Mouse (Mus musculus) T-cell, adult 2 months (primary cell): ENCODE results near the gene Sap30l.

Experiments
- DNase-seq: peaks from one replicate; pipeline ENCODE4 v3.0.0; 2022; ENCODE audit warnings: low spot score

Gene Sap30l

DNA sequence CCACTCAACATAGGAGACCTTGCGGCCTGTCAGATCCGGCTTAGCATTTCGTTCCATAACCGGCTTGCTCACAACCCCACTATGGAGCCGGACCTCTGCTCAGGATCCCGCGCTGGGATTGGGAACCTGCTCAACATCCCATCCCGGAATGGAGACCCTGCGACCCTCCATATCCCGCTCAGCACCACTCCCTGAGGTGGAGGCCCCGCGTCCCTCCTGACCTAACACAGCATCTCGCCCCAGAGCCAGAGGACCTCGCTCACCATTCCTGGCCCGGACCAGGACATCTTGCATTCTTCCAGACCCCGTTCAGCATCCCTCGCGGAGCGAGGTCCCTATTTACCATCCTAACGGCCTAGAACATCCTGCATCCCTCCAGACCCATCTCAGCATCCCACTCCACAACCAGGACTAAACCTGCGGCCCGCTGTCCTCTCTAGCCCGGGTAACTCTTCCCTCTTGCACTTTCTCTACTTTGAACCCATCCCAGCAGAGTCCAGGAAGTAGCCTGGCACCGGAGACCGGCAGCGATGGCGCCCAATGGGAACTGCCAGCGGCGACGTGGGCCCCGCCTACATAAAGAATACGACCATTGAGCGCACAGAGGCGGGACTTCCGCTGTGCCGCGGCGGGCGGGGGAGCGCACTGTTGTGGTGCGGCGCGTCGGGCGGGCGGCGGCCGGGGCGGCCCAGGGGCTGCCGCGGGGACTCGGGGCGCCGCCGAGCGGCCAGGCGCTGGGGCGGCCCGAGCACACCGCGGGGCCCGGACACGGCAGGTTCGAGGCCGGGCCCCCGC is at the start of gene Sap30l:
Sap30l (plus strand) TSS at position 667 of the 795 bp plus-strand sequence.
- peak; percentile 96 for DNase-seq

DNA sequence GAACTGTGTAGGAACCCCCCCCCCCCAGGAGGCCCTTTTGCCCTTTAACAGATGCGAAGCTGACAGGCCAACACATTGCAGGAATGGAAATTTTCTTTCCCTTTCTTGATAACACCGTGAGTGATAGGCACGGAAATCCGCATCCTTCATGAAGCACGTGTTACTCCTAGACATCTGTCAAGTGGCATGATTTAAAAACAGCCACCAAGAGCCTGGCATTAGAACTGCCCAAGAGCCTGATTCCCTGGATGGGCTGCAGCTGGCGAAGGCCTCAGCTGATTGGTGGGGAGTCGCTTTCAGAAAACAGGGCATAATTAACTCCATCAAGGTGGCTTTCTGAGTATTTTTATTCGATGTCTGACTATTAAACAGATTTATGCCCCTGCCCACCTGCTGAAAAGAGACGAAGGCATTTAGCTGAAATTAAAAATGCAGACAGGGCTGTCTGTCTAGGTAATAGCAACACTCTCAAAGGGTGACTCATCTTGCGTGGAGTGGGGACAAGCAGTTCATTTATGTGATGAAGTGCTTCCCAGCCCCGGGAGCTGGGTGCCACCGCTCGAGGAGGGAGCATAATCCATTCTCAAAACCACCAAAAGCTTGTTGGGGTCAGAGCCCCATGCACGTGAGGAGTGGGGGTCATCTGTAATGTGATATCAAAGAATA is 47.8 kb upstream of the Sap30l start:
- no peak for DNase-seq

DNA sequence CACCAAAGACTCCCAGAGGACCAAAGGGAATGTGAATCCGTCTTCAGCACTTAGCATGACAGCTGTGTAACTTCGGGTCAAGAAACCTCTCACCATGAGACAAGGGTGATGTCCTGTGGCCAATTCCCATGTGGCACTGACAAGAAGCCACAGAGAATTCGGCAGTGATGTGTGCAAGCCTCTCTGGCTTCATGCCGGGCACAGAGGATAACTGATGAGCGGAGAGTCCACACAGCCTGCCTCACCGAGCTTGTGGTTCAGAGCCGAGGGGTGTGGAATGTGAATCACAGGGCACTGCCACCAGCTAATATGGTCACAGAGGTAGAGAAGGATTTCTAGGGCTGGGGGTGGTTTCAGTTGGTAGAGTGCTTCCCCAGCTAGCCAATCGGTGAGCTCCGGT is 42.8 kb upstream of the Sap30l start:
- DNase-seq = no peak

DNA sequence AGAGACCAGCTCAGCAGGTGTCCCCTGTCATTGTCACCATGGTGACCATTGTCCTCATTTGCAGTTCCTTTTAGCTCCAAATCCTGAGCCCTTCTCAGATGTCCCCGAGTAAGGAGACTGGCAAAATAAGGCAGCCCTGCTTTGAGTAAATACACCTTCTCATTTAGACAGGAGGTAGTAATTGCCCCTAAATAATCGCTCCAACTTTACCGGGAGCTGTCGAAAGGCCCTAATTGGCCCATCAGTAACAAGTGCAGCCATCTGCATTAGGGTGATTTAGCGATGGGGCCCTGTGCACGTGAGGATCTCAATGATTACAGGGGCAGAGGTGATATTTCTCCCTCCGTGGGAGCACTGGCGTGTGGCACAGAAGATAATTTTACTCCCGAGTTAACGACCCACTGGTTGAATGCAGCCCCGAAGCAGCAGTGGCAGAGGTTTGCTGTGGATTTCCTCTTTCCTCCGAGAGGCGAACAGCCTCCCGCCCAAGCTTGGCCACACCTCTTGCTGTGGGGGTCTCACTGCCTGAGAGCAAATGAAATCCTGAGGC is 40.9 kb upstream of the Sap30l start:
- DNase-seq = no peak

DNA sequence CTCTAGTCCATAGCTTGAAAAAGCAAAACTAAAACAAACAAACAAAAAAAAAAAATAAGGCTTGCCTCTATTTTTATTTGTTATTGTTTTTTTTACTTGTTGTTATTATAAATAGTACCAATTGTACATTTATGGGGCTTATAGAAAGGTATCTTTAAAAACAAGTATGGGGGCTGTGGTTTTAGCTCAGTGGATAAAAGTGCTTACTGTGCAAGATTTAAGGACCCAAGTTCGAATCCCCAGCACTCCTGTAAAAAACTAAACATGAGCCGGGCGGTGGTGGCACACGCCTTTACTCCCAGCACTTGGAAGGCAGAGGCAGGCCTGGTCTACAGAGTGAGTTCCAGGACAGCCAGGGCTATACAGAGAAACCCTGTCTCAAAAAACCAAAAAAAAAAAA is 40.1 kb upstream of the Sap30l start:
- DNase-seq = no peak

DNA sequence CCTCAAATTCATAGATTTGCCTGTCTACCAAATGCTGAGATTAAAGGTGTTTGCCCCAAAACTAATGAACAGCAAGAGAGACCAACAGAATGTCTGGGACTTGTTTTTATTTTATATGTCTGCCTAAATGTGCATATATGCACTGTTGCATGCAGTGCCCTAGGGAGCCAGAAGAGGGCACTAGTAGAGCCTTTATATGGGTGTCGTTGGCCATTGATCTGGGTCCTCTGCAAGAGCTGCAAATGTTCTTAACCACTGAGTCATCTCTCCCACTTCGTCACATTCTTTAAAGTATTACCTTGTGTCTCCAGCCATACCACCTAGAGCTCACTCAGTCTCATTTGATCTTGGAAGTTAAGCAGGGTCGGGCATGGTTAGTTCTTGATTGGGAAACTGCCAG is 37.3 kb upstream of the Sap30l start:
- no peak for DNase-seq

DNA sequence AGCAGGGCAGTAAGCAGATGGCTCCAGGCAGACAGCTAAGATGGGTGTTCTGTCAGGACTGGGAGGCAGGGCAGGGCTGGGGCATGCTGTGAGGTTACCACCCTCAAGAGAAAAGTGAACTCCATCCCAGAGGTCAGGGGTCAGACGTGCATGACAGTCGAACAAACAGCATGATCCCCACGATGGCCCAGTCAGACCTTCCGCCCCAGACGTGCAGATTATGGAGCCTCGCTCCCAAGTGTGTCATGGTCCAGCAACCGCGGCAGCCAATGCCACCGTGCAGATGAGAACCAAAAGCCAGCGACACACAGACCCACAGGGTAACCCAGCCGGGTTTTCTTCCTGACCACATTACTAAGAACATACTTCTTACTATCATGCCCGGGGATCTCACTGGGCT is 34.8 kb upstream of the Sap30l start:
- no peak for DNase-seq

DNA sequence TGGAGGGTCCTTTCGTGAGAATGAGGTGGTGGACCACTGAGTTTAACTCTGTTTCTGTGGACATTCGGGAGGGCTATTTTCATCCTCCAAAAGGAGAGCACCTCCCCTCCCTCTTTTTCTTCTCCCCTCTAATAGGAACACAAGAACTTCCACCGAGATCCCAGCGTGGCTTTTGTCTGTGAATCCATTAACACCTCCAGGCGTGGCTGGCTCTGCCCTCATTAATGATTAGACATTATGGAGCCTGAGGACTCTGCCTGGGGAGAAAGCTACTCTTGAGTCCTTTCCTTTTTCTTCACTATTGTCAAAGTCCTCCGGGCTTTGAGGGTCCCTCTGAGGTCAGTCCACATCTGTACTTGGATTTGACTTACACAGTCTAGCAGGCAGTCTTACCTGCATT is 34.3 kb upstream of the Sap30l start:
- DNase-seq = no peak

DNA sequence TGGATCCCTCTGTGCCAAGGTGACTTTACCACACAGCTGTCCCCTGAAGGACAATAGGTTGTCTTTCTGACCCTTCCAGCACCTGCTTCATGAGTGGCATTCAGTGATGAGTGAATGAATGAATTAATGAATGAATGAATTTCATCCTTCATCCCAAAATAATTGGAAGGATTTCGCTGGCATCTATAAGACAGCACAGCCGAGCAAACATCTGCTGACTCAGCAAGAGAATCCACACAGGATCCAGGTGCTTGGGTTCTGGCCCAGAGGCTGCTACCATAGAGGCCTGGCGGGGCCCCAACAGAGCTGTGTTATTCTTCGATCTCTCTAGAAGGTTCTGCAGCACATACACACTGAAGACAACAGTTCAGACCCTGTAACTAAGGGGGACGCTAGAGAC is 30.7 kb upstream of the Sap30l start:
- DNase-seq = no peak

DNA sequence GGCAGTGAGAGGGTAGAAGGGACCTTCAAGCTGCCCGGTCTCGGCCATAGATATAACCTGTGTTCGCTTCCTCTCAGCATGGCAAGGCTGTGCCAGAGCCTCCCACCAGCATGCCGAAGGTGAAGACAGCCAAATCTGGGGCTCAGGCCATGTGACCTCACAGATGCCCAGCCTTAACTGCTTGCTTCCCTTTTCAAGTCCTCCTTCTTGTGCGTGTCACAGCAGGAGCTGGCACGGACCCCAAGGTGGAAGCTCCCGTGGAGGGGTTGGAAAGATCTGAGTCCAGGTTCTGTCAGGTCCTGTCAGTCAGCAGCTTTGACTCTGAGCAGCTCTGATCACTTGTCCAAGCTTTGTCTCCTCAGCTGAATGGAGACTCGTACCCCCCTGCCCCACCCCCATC is 29.8 kb upstream of the Sap30l start:
- DNase-seq = no peak

DNA sequence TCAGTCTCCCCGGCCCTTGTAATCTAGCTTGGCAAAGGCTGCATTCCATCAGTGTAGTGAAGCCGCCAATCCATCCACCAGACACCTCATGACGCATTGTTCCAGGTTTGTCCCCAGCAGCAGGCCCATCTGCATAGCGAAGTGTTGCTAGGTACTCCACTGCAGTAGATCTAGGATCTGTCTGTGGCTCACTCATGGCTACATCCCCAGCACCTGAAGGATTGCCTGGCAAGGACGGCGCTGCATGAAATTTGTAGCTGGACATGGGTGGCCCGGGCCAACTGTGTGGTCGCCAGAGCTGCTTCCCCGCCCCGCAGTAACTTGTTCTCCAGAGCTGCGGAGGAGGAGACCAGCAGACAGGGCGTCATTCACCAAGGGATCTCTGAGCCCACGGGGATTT is 28.0 kb upstream of the Sap30l start:
- no peak for DNase-seq

DNA sequence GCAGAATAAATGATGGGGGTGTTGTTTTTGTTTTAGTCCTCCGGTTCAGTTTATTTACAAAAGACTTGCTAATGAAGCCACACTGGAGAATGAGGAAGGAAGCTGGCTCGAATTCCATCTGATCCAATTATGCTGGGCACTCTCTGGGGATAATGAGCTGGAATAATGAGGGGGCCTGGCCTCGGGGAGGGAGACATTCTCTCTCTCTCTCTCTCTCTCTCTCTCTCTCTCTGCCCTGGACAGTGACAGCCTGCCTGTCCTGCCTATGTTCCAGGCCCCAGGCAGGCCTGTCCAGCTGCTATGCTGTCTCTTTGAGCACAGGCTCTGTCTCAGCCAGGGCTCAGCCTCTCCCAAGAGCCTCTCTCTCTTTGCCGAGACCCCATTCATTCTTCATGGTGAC is 27.5 kb upstream of the Sap30l start:
- DNase-seq = no peak

DNA sequence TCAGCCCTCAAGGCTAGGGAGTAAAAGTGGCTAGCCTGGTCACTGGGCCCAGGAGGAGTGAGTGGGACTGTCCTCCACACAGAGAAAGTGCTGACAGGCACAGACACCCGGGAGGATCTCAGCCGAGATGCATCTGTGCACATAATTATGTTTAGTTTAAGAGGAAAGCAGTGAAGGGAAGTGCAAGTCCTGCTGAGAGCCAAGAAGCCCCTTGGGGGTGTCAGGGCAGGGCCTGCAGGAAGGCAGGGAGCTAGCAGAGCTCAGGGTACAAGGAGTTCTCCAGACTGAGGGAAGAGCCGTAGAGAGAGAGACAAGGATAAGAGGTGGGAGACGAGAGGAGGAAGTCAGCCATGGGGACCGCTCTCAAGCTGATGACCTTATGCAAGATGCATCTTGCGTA is 25.6 kb upstream of the Sap30l start:
- no peak for DNase-seq

DNA sequence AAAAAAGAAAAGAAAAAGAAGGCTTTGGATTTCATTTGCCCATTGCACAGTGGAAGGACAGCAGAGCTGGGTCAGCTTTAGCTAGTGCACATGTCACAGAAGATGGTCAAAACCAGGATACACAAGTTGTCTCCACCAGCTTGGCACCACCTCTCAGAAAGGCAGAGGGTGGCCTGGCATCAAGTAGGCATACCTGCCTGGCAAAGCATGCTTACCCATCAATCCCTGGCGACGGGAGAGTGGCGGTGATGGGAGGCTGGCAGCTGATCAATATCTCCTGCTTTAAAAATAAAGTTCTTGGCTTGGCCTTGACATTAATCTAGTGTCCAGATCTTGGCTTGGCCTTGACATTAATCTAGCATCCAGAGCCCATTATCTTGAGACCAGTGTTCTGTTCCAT is 24.9 kb upstream of the Sap30l start:
- DNase-seq = no peak

DNA sequence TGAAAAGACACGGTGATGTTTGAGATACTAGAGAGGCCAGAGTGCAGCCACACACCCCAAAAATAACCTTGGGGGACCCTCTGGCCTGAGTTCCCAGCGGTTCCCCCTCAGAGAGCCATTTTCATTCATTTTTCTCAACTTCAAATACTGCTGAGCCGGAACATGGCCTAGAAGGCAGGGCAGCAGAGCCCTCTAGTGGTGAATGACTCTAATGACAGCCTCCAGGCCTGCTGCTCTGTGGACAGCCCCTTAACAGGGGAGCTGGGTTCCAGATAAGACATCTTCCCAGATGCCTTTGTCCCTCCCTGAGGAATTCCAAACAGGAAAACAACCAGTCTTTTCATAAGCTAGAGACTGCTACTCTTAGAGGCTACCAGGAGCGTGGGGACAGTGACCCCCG is 23.1 kb upstream of the Sap30l start:
- peak; percentile 44 for DNase-seq

DNA sequence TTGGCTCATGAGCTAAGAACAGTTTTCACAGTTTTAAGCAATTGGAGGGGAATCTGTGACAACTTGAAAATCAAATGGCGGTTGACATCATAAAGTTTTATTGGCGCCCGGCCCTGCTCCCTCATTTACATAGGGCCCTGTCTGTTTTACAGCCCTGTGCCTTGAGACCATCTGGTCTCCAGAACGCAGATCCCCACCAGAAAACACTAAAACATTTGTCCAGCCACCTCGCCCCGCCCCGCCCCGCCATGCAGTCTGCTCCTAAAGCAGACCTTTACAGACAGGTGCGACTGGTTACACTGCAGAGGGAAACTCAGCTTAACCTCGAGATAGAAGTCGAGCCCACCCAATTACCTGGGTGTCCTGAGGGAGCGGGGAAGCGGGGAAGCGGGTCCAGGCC is 21.6 kb upstream of the Sap30l start:
- no peak for DNase-seq

DNA sequence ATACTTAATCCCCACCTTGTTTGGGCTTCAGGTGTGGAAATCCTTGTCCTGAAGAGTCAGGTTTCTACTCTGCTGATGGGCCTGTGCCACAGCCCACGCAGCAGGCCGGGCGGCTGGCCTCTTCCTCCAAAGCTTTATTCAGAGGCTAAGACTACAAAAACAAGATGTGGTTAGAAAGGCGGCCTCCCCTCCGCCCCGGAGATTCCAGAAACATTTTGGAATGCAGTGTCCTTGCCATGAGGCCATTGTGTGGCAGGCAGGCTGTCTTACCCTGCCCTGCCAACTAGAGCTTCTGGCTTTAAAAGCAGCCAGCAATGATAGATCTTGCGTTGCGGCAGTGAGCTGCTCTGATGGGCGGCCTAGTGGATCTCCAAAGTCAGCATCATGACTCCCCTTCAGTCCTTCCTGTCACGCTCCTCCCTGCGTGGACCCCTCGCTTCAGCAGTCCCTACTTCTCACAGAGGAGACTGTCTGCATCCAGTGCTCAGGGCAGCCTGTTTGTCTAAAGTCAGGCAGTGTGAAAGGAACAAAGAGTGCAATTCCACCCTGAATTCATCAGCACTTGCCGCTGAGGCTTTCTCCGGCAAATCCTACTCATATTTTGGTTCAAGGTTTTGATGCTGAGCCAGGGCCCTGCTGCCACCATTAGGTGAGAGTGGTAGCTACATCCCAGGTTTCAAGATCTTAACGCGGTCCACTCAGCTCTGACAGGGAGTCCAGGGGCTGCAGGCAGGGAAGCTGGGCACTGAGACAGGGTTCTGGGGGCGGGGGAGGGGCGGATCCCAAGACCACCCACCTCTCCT is 14.6 kb upstream of the Sap30l start:
- DNase-seq = no peak

DNA sequence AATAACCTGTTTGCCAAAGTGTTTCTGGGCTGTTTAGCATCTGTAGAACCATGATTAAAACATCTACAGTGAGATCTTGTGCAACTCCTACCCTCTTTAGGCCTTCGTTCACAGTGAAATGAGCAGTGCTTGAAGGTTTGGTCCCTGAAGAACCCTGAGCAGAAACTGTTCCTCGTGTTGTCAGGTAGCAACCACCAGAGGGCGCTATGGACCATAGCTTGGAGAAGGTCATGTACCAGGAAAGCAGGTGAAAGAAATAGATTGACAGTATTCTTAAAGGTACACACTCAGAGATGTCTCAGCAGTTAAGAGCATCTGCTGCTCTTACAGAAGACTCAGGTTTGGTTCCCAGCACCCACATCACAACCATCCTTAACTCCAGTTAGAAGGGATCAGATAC is 13.5 kb upstream of the Sap30l start:
- peak; percentile 66 for DNase-seq

DNA sequence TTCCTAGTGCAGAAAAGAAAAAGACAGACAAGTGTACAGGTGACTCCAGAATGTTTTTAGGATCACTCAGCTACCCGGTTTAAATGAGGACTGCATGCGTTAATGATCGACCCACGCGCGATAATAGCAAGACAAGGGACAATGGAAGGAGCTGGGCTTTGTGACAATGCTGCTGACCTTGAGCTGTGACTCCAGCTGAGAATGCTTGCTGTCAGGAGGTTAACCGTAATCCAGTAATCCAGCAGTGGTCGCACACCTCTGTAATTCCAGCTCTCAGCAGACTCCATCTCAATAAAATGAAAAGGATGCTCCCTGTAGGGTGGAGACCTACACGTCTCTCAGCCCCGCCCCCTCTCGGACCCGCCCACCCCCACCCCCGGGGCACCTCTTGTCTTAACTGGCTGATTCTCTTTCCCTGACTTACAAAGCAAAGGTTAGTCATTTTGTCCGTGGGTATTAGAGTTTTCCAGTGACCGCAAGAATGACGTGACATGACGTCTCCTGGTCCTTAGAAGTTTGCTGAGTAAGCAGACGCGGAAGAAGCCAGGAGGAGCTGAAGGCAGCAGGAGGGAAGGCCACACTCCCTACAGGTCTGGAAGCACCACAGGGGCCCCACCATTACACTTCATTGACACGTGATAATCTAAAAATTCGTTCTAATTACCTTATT is 10.4 kb upstream of the Sap30l start:
- peak; percentile 8 for DNase-seq

DNA sequence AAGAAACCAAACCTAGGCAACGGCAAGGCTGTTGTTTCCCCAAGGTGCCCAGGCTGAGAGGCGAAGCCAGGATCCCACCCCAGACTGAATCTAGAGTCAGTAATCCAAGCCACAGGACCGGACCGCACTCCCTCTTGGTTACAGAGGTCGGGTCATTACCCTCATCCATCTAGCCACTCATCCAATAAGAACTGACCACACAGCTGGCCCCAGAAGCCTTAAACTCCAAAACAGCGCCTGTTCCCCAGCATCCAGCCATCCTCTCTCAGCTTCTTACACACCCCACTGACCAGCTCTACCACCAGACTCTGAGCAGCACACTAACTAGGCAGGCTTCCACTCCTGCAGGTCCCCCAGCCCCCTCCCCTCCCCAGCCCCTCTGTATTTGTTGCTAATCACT is 6.4 kb upstream of the Sap30l start:
- DNase-seq = no peak

DNA sequence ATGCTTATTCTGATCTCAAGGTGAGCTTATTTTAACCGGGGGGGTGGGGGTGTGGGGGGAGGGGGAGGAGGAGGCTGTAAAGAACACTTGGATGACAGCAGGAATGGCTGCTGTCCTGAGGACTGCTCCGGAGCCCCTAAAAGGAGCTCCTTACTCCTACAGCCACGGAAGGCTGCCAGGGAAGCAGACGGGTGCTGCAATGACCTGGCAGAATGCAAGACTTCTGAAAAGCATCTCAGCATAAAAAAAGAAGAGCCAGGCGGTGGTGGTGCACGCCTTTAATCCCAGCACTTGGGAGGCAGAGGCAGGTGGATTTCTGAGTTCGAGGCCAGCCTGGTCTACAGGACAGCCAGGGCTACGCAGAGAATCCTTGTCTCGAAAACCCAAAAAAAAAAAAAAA is 3.6 kb upstream of the Sap30l start:
- no peak for DNase-seq

DNA sequence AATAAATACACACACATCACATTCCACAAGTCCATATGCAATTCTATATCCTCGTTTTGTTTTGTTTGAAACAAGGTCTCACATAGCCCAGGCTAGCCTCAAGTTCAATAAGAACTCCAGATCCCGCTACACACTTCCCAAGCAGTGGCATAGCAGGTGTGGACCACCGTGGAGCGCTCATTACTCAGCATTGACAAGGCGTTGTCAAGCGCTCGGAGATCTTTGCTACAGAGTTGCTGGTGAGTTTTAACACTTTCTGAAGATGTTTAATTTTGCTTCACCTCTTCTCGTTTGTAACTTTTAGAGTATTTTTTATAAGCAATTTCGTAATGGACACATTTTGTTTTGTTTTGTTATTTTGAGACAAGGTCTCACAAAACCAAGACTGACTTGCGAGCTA is 2.0 kb upstream of the Sap30l start:
- no peak for DNase-seq
